Mouse (Mus musculus) thymus, postnatal 4 days (tissue): ENCODE data around the gene Lrrn1.

ENCODE experiments used
- DNase-seq: peaks from one replicate; pipeline ENCODE4 v3.0.0; 2021

Gene Lrrn1

GRCm38 (mm10) chr6:107605151-107605550, 75.6 kb downstream of the Lrrn1 start:
- no peak for DNase-seq

- no peak for DNase-seq
Measured at GRCm38 (mm10) chr6:107614288-107614687, 84.7 kb downstream of the Lrrn1 start.
